Mouse (Mus musculus) stomach, postnatal 0 days (tissue): Measurements from ENCODE around the gene Usp3.
A peak's percentile ranks its signal among the peaks of the same experiment; 100 is the strongest.

Experiments used
- CTCF ChIP-seq: IDR thresholded peaks from 2 replicates; pipeline ENCODE4 v1.5.1; 2016; ENCODE audit warnings: antibody characterized with exemption, low read depth, mild to moderate bottlenecking, moderate library complexity
- EP300 ChIP-seq: optimal IDR thresholded peaks from 2 replicates; pipeline ENCODE3; 2016; ENCODE audit warnings: antibody characterized with exemption

- TF ChIP-seq CTCF (peak; percentile 40), EP300 (no peak)
Measured at GRCm38 (mm10) chr9:66503879-66504411, 89.0 kb downstream of the Usp3 start.
